Mouse (Mus musculus): ENCODE data around the gene Hivep1.

- TF ChIP-seq ZC3H11A (IDR thresholded peaks at IDR 0.05; ENCODE audit: borderline replicate concordance, low read depth, low read length) (no peak), MAFK (IDR thresholded peaks at IDR 0.05; ENCODE audit: insufficient read depth, low read depth, low read length) (no peak), ZNF384 (IDR thresholded peaks at IDR 0.05; ENCODE audit: low read depth, low read length) (no peak), CHD2 (IDR thresholded peaks at IDR 0.05; ENCODE audit: low read depth, low read length) (no peak)
These were observed 9.2 kb downstream of the Hivep1 start for GRCm38 (mm10) chr13:42060846-42061630.

Measured in ES-E14 (cell line).